Mouse (Mus musculus) Patski (cell line): Measurements from ENCODE around the gene Zfp341. TPM values are rescaled to one million over a fixed set of nuclear protein-coding genes. Genes with fewer than 3 reads are reported as not detected.

Source experiments
- ATAC-seq: fragments of 100-300 bp; one replicate; pipeline ENCODE4 v1.8.0; 2021
- CTCF ChIA-PET: fragments of 350-600 bp; sonication (Branson Sonifier 250); formaldehyde crosslinking; loops from one replicate; lab custom pipeline; 2022; ENCODE audit warnings: inconsistent platforms; lab: Charles Lee
- POLR2A ChIA-PET: fragments of 350-600 bp; sonication (Branson Sonifier 250); formaldehyde crosslinking; loops from one replicate; lab custom pipeline; 2022; ENCODE audit warnings: antibody characterized with exemption, inconsistent platforms; lab: Charles Lee
- DNase-seq: peaks from one replicate; pipeline ENCODE4 v3.0.0-alpha.2; 2011; ENCODE audit warnings: low read depth, low spot score
- H3K27me3 ChIP-seq: fragments of 371-371 bp; one replicate; pipeline ENCODE4 v1.5.1; 2021
- CTCF ChIP-seq: fragments of 100-300 bp; IDR thresholded peaks from one replicate; pipeline ENCODE4 v1.5.1; 2021
- in situ Hi-C: fragments of 300-500 bp; cut with MboI; formaldehyde crosslinking; loops from 3 replicates; pipeline ENCODE4 v1.11.1; 2018; ENCODE audit warnings: low pct_unique_long_range_greater_than_20kb, mixed read lengths
- polyA plus RNA-seq: library from polyadenylated mRNA; unstranded; gene quantifications from one replicate; pipeline ENCODE4 v1.2.3, GENCODE M21; 2021

Gene Zfp341
- polyA plus RNA-seq, 1 experiment from 2014 or later: 3.1 TPM

DNA sequence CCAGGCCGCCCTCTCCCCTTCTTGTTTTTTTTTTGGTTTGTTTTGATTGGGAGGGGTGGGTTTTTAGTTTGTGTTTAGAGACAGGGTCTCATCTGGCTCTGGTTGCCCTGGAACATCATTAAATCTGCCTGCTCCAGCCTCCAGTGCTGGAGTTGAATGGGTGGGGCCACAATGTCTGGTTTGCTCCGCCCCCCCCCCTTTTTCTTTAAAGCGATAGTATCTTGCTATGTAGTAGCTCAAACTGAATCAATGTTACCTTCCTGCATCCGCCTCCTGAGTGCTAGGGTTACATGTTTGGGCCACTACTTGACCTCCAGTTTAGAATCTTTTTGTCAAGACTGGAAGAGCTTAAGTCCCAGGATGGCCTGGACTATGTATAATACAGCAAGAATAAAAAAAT, 41.8 kb upstream of the Zfp341 start:
- H3K27me3 ChIP-seq: no peaks in the 10 kb centered on the region
- TF ChIP-seq CTCF: no peak
- DNase-seq (no peak), ATAC-seq (no peak)
- POLR2A ChIA-PET: interaction anchor here (0.6 kb wide), 1 partner anchor 73 kb away, joined by 5 read pairs; no protein-coding TSS in a partner anchor
- in situ Hi-C loops: no loop called here
- CTCF ChIA-PET: no interaction called here

GRCm38 (mm10) chr2:154571976-154572375, 41.1 kb upstream of the Zfp341 start:
- in situ Hi-C loops: no loop called here
- no peak for TF ChIP-seq CTCF
- ChIA-PET CTCF (no interaction called here), POLR2A (interaction anchor here (0.6 kb wide), 1 partner anchor 23 kb away, joined by 3 read pairs; no protein-coding TSS in a partner anchor)
- no peak for DNase-seq
- ATAC-seq: no peak
- no peaks in the 10 kb centered on the region for H3K27me3 ChIP-seq

GRCm38 (mm10) chr2:154572996-154573395, 40.1 kb upstream of the Zfp341 start:
- ChIA-PET POLR2A (no interaction called here), CTCF (interaction anchor here (0.7 kb wide), 1 partner anchor 25 kb away, joined by 3 read pairs; no protein-coding TSS in a partner anchor)
- no peak for TF ChIP-seq CTCF
- ATAC-seq: no peak
- no peak for DNase-seq
- no peaks in the 10 kb centered on the region for H3K27me3 ChIP-seq
- in situ Hi-C loops: no loop called here

DNA sequence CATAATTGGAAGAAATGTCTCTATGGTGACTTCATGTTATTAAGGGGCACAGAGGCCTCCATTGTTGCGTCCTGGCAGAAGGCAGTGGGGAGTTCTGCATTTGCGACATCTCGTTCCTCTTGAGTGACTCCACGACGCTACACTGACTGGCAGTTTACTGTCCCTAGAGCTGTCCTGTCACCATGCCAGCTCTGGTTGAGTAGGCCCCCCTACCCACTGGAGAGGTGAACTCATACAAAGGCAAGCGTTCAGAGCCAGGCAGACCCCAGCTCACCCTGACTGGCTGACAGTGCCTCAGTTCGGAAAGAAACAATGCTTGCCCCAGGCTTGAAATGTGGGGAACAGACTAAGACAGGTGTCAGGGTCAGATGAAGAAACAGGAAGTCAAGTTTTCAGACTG, 38.8 kb upstream of the Zfp341 start:
- in situ Hi-C loops: no loop called here
- DNase-seq (no peak), ATAC-seq (no peak)
- TF ChIP-seq CTCF: no peak
- POLR2A ChIA-PET: no interaction called here
- CTCF ChIA-PET: no interaction called here
- H3K27me3 ChIP-seq: no peaks in the 10 kb centered on the region

DNA sequence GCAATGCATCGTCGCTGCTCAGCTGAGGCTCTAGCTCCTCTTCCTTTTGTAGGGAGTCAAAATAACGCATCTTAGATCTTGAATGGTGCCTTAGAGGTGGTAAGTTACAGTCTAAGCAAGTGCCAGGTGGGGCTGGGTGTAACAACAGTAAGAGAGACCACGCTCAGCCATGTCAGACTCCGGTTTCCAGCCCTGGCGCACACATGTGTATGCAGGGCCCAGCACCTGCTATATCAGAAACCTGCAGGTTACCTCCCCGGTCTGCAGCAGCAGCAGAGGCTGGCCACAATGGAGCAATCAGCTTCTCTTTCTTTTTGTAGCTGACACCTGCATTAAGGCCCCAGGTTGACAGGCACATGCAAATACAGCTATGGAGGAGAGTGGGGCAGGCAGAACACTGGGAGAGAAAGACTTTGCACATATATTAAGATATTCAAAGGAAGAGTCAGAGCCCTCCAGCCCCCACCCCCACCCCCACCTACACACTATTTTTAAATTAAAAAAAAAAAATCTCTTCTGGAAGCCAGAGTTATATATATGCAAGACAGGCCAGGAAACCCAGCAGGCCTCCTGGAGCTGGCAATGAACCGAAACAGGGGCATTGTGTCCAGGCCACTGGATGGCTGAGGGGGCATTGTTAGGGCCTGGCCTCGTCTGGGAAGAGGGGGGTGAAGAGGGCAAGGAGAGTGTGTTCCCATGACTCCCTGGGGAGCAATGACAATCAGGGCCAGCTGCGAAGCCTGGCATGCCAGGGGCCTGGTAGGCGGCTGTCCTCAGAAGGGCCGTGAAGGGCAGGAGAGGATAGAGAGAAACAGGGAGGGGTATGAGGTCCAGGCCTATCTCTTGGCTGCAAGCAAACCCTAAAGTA, 36.0 kb upstream of the Zfp341 start:
- in situ Hi-C loops: loop anchor here (25.0 kb wide), 1 partner anchor 365 kb away; the partner anchor contains the start of gene Bpifb5
- ChIA-PET CTCF (no interaction called here), POLR2A (interaction anchor here (0.6 kb wide), 1 partner anchor 20 kb away, joined by 3 read pairs; no protein-coding TSS in a partner anchor)
- ATAC-seq (no peak), DNase-seq (no peak)
- TF ChIP-seq CTCF: no peak
- H3K27me3 ChIP-seq: no peaks in the 10 kb centered on the region

GRCm38 (mm10) chr2:154577744-154578067, 35.4 kb upstream of the Zfp341 start:
- no peak for TF ChIP-seq CTCF
- ChIA-PET CTCF (no interaction called here), POLR2A (no interaction called here)
- in situ Hi-C loops: loop anchor here (25.0 kb wide), 1 partner anchor 365 kb away; the partner anchor contains the start of gene Bpifb5
- no peak for ATAC-seq
- DNase-seq: no peak
- H3K27me3 ChIP-seq: no peaks in the 10 kb centered on the region

GRCm38 (mm10) chr2:154580586-154580985, 32.5 kb upstream of the Zfp341 start:
- ATAC-seq (no peak), DNase-seq (no peak)
- H3K27me3 ChIP-seq: no peaks in the 10 kb centered on the region
- ChIA-PET POLR2A (no interaction called here), CTCF (interaction anchor here (0.7 kb wide), 1 partner anchor 12 kb away, joined by 3 read pairs; no protein-coding TSS in a partner anchor)
- TF ChIP-seq CTCF: no peak
- in situ Hi-C loops: loop anchor here (25.0 kb wide), 1 partner anchor 368 kb away; the partner anchor contains the start of gene Bpifb5

GRCm38 (mm10) chr2:154581421-154581820, 31.7 kb upstream of the Zfp341 start:
- no peak for ATAC-seq
- POLR2A ChIA-PET: no interaction called here

DNA sequence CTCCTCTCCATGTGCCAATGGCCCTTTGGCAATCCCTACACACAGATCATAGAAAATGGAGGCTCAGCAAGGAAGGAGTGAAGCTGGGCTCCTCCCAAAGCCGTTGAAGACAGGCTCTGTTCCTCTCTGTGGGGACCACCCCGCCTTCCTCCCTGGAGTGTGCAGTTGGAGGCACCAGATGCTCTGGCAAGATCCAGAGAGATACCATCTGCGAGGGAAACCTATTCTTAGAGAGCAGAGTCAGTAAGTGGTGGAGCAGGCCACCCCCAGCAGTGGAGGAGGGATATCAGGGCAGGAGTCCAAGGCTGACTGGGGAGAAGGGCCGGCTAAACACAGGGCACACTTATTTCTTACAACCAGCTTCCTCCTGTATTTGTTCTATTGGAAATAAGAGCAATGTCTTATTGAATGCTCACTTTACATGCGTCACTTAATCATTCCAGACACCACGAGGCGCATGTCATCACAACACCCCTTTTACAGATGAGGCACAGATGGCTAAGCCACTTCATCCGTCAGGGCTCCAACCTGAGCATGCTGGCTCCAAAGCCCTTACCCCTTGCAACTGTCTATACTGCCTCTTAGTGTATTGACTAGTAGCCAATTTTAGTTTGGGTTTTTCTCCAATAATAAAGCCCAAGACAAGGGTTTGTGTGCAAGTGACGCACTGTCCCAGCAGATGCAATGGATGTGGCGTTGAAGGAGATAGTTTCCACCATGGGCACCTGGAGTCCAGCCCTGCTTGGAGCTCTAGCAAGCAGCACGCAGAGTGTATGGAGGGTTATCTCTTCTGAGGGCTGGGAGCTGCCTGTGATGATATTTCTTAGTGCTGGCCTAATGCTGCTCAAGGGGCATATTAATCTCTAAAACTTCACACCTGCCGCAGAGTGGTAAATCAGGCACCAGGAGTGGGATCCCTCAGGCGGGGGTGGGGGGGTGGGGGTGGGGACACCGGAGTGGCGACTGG, 28.9 kb upstream of the Zfp341 start:
- no peak for DNase-seq
- in situ Hi-C loops: loop anchor here (25.0 kb wide), 1 partner anchor 372 kb away; the partner anchor contains the start of gene Bpifb5
- no peak for ATAC-seq
- ChIA-PET CTCF (interaction anchor here (0.9 kb wide), 1 partner anchor 11 kb away, joined by 4 read pairs; no protein-coding TSS in a partner anchor), POLR2A (interaction anchor here (0.9 kb wide), 1 partner anchor 10 kb away, joined by 3 read pairs; no protein-coding TSS in a partner anchor)
- H3K27me3 ChIP-seq: no peaks in the 10 kb centered on the region
- TF ChIP-seq CTCF: no peak

More at GRCm38 (mm10) chr2:154581421-154581820, 31.7 kb upstream of the Zfp341 start:
- H3K27me3 ChIP-seq: no peaks in the 10 kb centered on the region
- CTCF ChIA-PET: no interaction called here
- DNase-seq: no peak
- no peak for TF ChIP-seq CTCF
- in situ Hi-C loops: loop anchor here (25.0 kb wide), 1 partner anchor 369 kb away; the partner anchor contains the start of gene Bpifb5
